Mouse (Mus musculus) CH12.LX (cell line): Measurements from ENCODE around the gene Xylb.

Source experiments
- CTCF ChIP-seq, 2 experiments: IDR thresholded peaks in 1 of 2; conservative IDR thresholded peaks in 1 of 2; 2 replicates each; pipeline ENCODE4 v1.5.1; 2011 to 2012; ENCODE audit warnings: low read depth in 2 of 2, low read length in 2 of 2, improper control_type of control experiment in 1 of 2, inconsistent platforms in 1 of 2, mild to moderate bottlenecking in 1 of 2, moderate library complexity in 1 of 2
- EP300 ChIP-seq: IDR thresholded peaks from 2 replicates; pipeline ENCODE4 v1.6.1; 2011; ENCODE audit warnings: low read length, improper control_type of control experiment
- IRF4 ChIP-seq: IDR thresholded peaks from 2 replicates; pipeline ENCODE4 v1.6.1; 2014; ENCODE audit warnings: low read depth, mild to moderate bottlenecking, inconsistent platforms, low read length, improper control_type of control experiment
- JUN ChIP-seq: IDR thresholded peaks from 2 replicates; pipeline ENCODE4 v1.6.1; 2011; ENCODE audit warnings: low read depth, mild to moderate bottlenecking, low read length, improper control_type of control experiment, moderate library complexity; ENCODE audit not compliant: insufficient read depth
- PAX5 ChIP-seq: IDR thresholded peaks from 2 replicates; pipeline ENCODE4 v1.6.1; 2012; ENCODE audit warnings: low read length, inconsistent platforms, mixed read lengths
- POLR2A ChIP-seq: IDR thresholded peaks from 2 replicates; pipeline ENCODE4 v1.6.1; 2011; ENCODE audit warnings: low read depth, mild to moderate bottlenecking, improper control_type of control experiment, low read length
- RCOR1 ChIP-seq: conservative IDR thresholded peaks from 2 replicates; pipeline ENCODE4 v1.6.1; 2012; ENCODE audit warnings: low read depth, mild to moderate bottlenecking, inconsistent platforms, low read length, improper control_type of control experiment
- UBTF ChIP-seq: IDR thresholded peaks from 2 replicates; pipeline ENCODE4 v1.6.1; 2012; ENCODE audit warnings: low read depth, mild to moderate bottlenecking, inconsistent platforms, low read length, improper control_type of control experiment, moderate library complexity
- USF2 ChIP-seq: conservative IDR thresholded peaks from 2 replicates; pipeline ENCODE4 v1.6.1; 2011; ENCODE audit warnings: low read depth, low read length, improper control_type of control experiment
- ZC3H11A ChIP-seq: IDR thresholded peaks from 2 replicates; pipeline ENCODE4 v1.6.1; 2012; ENCODE audit warnings: low read depth, mild to moderate bottlenecking, inconsistent platforms, low read length, improper control_type of control experiment
- ZMIZ1 ChIP-seq: IDR thresholded peaks from 2 replicates; pipeline ENCODE4 v1.6.1; 2012; ENCODE audit warnings: low read depth, mild to moderate bottlenecking, inconsistent platforms, low read length, improper control_type of control experiment

GRCm38 (mm10) chr9:119408898-119409664 is 51.9 kb downstream of the Xylb start:
- no peak for TF ChIP-seq USF2
- TF ChIP-seq JUN = no peak
- no peak for TF ChIP-seq PAX5
- no peak for TF ChIP-seq CTCF (conservative IDR thresholded peaks at IDR 0.05 in 1 of 2, IDR thresholded peaks at IDR 0.05 in 1 of 2; ENCODE audit: low read depth in 2 of 2, low read length in 2 of 2)
- no peak for TF ChIP-seq POLR2A
- TF ChIP-seq ZMIZ1 = no peak
- TF ChIP-seq IRF4 = no peak
- TF ChIP-seq ZC3H11A = no peak
- no peak for TF ChIP-seq EP300
- TF ChIP-seq UBTF = no peak
- TF ChIP-seq RCOR1 = no peak
